Mouse (Mus musculus) cerebellum, adult 2 months (tissue): ENCODE results near the gene Flnb.

Experiments used
- CTCF ChIP-seq: fragments of 200-500 bp; IDR thresholded peaks from 2 replicates; pipeline ENCODE4 v1.5.1; 2011; ENCODE audit warnings: low read depth, mild to moderate bottlenecking, control low read depth, low read length, moderate library complexity, borderline replicate concordance; ENCODE audit not compliant: insufficient read depth
- POLR2A ChIP-seq: fragments of 200-500 bp; IDR thresholded peaks from 2 replicates; pipeline ENCODE4 v1.6.1; 2011; ENCODE audit warnings: low read length, control low read depth, borderline replicate concordance; ENCODE audit not compliant: insufficient read depth

DNA sequence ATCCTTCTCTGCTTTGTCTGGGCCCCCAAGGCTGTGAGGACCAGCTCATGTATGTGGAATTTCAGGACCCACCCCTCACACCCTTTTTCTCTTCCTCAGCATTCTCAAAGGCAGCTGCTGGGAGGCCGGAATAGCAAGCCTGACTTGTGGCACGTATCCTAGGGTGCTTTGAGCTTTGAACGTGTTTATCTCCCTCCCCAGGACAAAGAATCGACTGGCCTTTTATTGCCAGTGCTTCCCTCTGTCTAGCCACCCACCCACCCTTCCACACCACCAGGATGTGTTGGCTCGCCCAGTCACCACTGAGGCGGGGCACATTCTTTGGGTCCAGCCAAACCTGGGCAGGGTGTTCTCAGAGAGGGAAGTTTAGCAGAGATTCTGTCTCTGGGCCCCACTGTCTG lies 136.3 kb downstream of the Flnb start:
- TF ChIP-seq CTCF (no peak), POLR2A (no peak)
